ENCODE assay signal across 8 mouse cellular contexts in the genomic region with DNA sequence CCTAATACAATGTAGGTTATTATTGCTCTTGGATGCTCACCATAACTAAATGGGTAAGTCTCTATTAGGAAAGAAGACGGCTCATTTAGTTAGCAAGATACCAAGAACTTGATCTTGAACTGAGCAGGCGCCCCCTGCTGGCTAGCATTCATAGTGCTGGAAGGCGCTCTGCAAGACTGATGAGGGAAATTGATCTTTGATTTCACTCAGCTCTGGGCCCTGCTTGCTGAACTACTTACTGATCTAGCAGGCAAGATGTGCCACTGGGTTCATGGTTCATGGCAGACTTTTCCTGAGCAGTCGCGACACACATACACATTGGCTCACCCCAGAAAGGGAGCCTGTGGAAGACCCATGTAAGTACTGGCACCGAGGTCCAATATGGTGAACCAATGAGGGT. TPM values are rescaled to one million over a fixed set of nuclear protein-coding genes. Genes with fewer than 3 reads are reported as not detected.
A peak's percentile ranks its signal among the peaks of the same experiment; 100 is the strongest.
DNase-seq lines count a peak whose midpoint lies in the region; ATAC-seq and TF ChIP-seq lines count a peak whose summit lies in the region.
"Had no signal": no experiment of that assay in that cellular context is flagged by ENCODE, and none has a peak within 500 bp of the region (broad histone marks: within the 10 kb centered on the region; RNA-seq: fewer than 3 reads in every experiment).

No protein-coding gene starts in this region.

- dilution Hi-C loops in CH12.LX (cut with MboI; ENCODE audit: extremely low pct_ligation_motif_present, extremely low pct_unique_long_range_greater_than_20kb, low sequenced_read_pairs), result no loop called here

- peaks cover 0 to 55% of the 10 kb centered on the region in 2 experiments; a peak in 3 of 4 replicates for H3K4me1 ChIP-seq in CH12.LX (ENCODE audit: control insufficient read depth in 1 of 2, insufficient read depth in 2 of 2)

- H3K4me3 ChIP-seq in CH12.LX (replicated peaks in 1 of 3; ENCODE audit: low read depth in 2 of 3, low read length in 2 of 3, poor library complexity in 1 of 3), result no peak overlapping the region
- H3K4me3 ChIP-seq: liver, embryonic 15.5 days had no signal

- peak; percentile 71 for TF ChIP-seq POLR2A in CH12.LX (IDR thresholded peaks at IDR 0.05; ENCODE audit: low read depth, low read length)

- peak; percentile 56 to 91 for TF ChIP-seq CTCF in CH12.LX (conservative IDR thresholded peaks at IDR 0.05 in 1 of 2, IDR thresholded peaks at IDR 0.05 in 1 of 2; ENCODE audit: low read depth in 2 of 2, low read length in 2 of 2)

- no peaks in the 10 kb centered on the region for H3K27me3 ChIP-seq in CH12.LX (replicated peaks)
- H3K27me3 ChIP-seq: liver, embryonic 15.5 days had no signal

- ATAC-seq in megakaryocyte progenitor cell, adult 5-6 weeks (replicated peaks; ENCODE audit: poor library complexity), result peak; percentile 28

- in situ Hi-C loops in CH12.LX (cut with MboI; ENCODE audit: low pct_ligation_motif_present, low pct_unique_long_range_greater_than_20kb, low sequenced_read_pairs), result no loop called here

- peaks cover 5% of the 10 kb centered on the region for H3K79me2 ChIP-seq in CH12.LX (replicated peaks; ENCODE audit: control insufficient read depth, extremely low read depth, insufficient read depth, poor library complexity, severe bottlenecking)

- H3K9ac ChIP-seq in CH12.LX (ENCODE audit: insufficient read depth, low read depth), result no peak overlapping the region
- H3K9ac ChIP-seq: liver, embryonic 15.5 days had no signal

- TF ChIP-seq EP300 in CH12.LX (IDR thresholded peaks at IDR 0.05; ENCODE audit: low read length), result no peak

- H3K9me3 ChIP-seq in CH12.LX (replicated peaks; ENCODE audit: low read length), result no peaks in the 10 kb centered on the region
- H3K9me3 ChIP-seq: liver, embryonic 15.5 days had no signal

- peak; percentile 87 for DNase-seq in CH12.LX (ENCODE audit: extremely low read depth)
- DNase-seq in NIH3T3 (ENCODE audit: low read depth), result peak; percentile 94
- DNase-seq in cerebellum, postnatal 10 days, result peak; percentile 92 to 95
- peak; percentile 51 for DNase-seq in heart, adult 8-10 months (ENCODE audit: low spot score)
- DNase-seq in layer of hippocampus, postnatal 25 days (ENCODE audit: extremely low spot score in 1 of 2, low spot score in 1 of 2), result peak; percentile 70 to 96
- peak; percentile 53 to 62 for DNase-seq in spleen, postnatal 36 days (ENCODE audit: low spot score in 2 of 2)

- H3K4me2 ChIP-seq in CH12.LX (ENCODE audit: insufficient read depth, low read depth, poor library complexity, severe bottlenecking), result no peak overlapping the region
- H3K4me2 ChIP-seq: liver, embryonic 15.5 days had no signal

- TF ChIP-seq RAD21 in CH12.LX (IDR thresholded peaks at IDR 0.05; ENCODE audit: low read depth, low read length), result peak; percentile 70

- no peaks in the 10 kb centered on the region for H3K36me3 ChIP-seq in CH12.LX (replicated peaks in 1 of 2; ENCODE audit: control insufficient read depth in 1 of 2, insufficient read depth in 1 of 2, low read length in 1 of 2)
- H3K36me3 ChIP-seq: liver, embryonic 15.5 days had no signal

- no peak overlapping the region; the same call in 1 of the 2 replicates for H3K27ac ChIP-seq in CH12.LX (ENCODE audit: insufficient read depth, low read depth)
- H3K27ac ChIP-seq: liver, embryonic 15.5 days had no signal

TF ChIP-seq in CH12.LX, 34 proteins besides CTCF, POLR2A, EP300 and RAD21:
- TF ChIP-seq SMC3 (IDR thresholded peaks at IDR 0.05; ENCODE audit: low read depth, low read length) (peak; percentile 91), IRF4 (IDR thresholded peaks at IDR 0.05; ENCODE audit: low read depth, low read length) (0 out of 2 replicates have a peak, but pooled peaks have one; percentile 16), TCF12 (IDR thresholded peaks at IDR 0.05; ENCODE audit: low read depth, low read length) (no peak), ZC3H11A (IDR thresholded peaks at IDR 0.05; ENCODE audit: low read depth, low read length) (peak; percentile 33; the same call in 1 of the 2 replicates), MAZ (IDR thresholded peaks at IDR 0.05; ENCODE audit: low read depth, low read length) (no peak), BHLHE40 (IDR thresholded peaks at IDR 0.05; ENCODE audit: low read depth, low read length) (0 out of 2 replicates have a peak, but pooled peaks have one; percentile 7), ZMIZ1 (IDR thresholded peaks at IDR 0.05; ENCODE audit: low read depth, low read length) (peak; percentile 96), HCFC1 (IDR thresholded peaks at IDR 0.05; ENCODE audit: low read depth, low read length) (peak; percentile 47), E2F4 (IDR thresholded peaks at IDR 0.05; ENCODE audit: insufficient replicate concordance, low read depth, low read length) (no peak), NELFE (IDR thresholded peaks at IDR 0.05; ENCODE audit: low read depth, low read length) (0 out of 2 replicates have a peak, but pooled peaks have one; percentile 28), TBP (conservative IDR thresholded peaks at IDR 0.05; ENCODE audit: low read depth, low read length) (peak; percentile 95)

RNA-seq across cellular contexts. Expression of gene M6pr, which starts 4.2 kb away (rescaled TPM):
- total RNA-seq in CH12.LX (2012; rRNA removed) (148 and 170 TPM in 2 replicates), CH12.LX (2014; rRNA removed) (291 and 317 TPM in 2 replicates)
- polyA plus RNA-seq in CH12.LX (2012; ENCODE audit: insufficient read length, low read depth), result 228 and 240 TPM in 2 replicates
- total RNA-seq in heart, adult 8-10 months (2022), result 10 to 100 TPM; 43.1 to 44.9 (median 44.1) TPM
- total RNA-seq in layer of hippocampus, postnatal 25 days (2021), result 10 to 100 TPM; 67.1 to 73.0 TPM
- total RNA-seq in megakaryocyte progenitor cell, adult 5-6 weeks (2015), result 195 and 214 TPM in 2 replicates
- total RNA-seq in megakaryocyte progenitor cell, adult 5-6 weeks (2017), result 441 and 452 TPM in 2 replicates

RNA-seq across cellular contexts. Expression of gene Klrg1, which starts 21.7 kb away (rescaled TPM):
- total RNA-seq in CH12.LX (2012; rRNA removed) (1.4 and 2.0 TPM in 2 replicates), CH12.LX (2014; rRNA removed) (4.7 and 6.0 TPM in 2 replicates)
- polyA plus RNA-seq in CH12.LX (2012; ENCODE audit: insufficient read length, low read depth), result 2.8 and 3.7 TPM in 2 replicates
- not detected for total RNA-seq in heart, adult 8-10 months (2022)
- under 1 TPM; 0.42 to 0.69 TPM for total RNA-seq in layer of hippocampus, postnatal 25 days (2021)
- total RNA-seq in megakaryocyte progenitor cell, adult 5-6 weeks (2015), result 0.12 TPM in 1 of 2 replicates, not detected in the other
- total RNA-seq in megakaryocyte progenitor cell, adult 5-6 weeks (2017), result not detected in 2 replicates
- polyA plus RNA-seq: liver, embryonic 15.5 days had no signal

RNA-seq across cellular contexts. Expression of gene Phc1, which starts 36.0 kb away (rescaled TPM):
- total RNA-seq in CH12.LX (2012; rRNA removed) (4.1 and 6.5 TPM in 2 replicates), CH12.LX (2014; rRNA removed) (2.1 and 2.9 TPM in 2 replicates)
- 9.9 and 13.8 TPM in 2 replicates for polyA plus RNA-seq in CH12.LX (2012; ENCODE audit: insufficient read length, low read depth)
- 10 to 100 TPM; 15.8 to 22.7 (median 20.1) TPM for total RNA-seq in heart, adult 8-10 months (2022)
- total RNA-seq in layer of hippocampus, postnatal 25 days (2021), result 10 to 100 TPM; 58.4 to 68.5 TPM
- 7.6 and 9.4 TPM in 2 replicates for total RNA-seq in megakaryocyte progenitor cell, adult 5-6 weeks (2015)
- 4.1 and 9.6 TPM in 2 replicates for total RNA-seq in megakaryocyte progenitor cell, adult 5-6 weeks (2017)
